Mouse (Mus musculus) hindbrain, embryonic 12.5 days (tissue): Measurements from ENCODE around the gene Wnt10b. TPM values are rescaled to one million over a fixed set of nuclear protein-coding genes. Genes with fewer than 3 reads are reported as not detected.

Experiments
- ATAC-seq: fragments of 200-750 bp; cut with Nextera tagmentation; 2 replicates; pipeline ENCODE4 v1.8.0; 2017; ENCODE audit warnings: moderate TSS enrichment; ENCODE audit not compliant: low FRiP score
- H3K27ac ChIP-seq: fragments of 300-500 bp; sonication (generic); 2 replicates; pipeline ENCODE4 v1.5.1; 2016; ENCODE audit warnings: mild to moderate bottlenecking
- H3K27me3 ChIP-seq: fragments of 300-500 bp; sonication (generic); 2 replicates; pipeline ENCODE4 v1.6.1; 2016; ENCODE audit warnings: mild to moderate bottlenecking
- H3K36me3 ChIP-seq: fragments of 300-500 bp; sonication (generic); 2 replicates; pipeline ENCODE4 v1.6.1; 2016; ENCODE audit warnings: mild to moderate bottlenecking
- H3K4me1 ChIP-seq: fragments of 300-500 bp; sonication (generic); 2 replicates; pipeline ENCODE4 v1.6.1; 2016
- H3K4me2 ChIP-seq: fragments of 300-500 bp; sonication (generic); replicated peaks from 2 replicates; pipeline ENCODE4 v1.6.1; 2016; ENCODE audit warnings: mild to moderate bottlenecking
- H3K4me3 ChIP-seq: fragments of 300-500 bp; sonication (generic); 2 replicates; pipeline ENCODE4 v1.5.1; 2016; ENCODE audit warnings: mild to moderate bottlenecking
- H3K9ac ChIP-seq: fragments of 300-500 bp; sonication (generic); 2 replicates; pipeline ENCODE4 v1.6.1; 2016; ENCODE audit warnings: mild to moderate bottlenecking, moderate library complexity
- H3K9me3 ChIP-seq: fragments of 300-500 bp; sonication (generic); replicated peaks from 2 replicates; pipeline ENCODE4 v1.6.1; 2016; ENCODE audit warnings: mild to moderate bottlenecking
- WGBS: fragments of 180-500 bp; shearing (Covaris S2); methylation state at CpG from one replicate; pipeline ENCODE4 v1.1.7; 2016; 5-methylcytosine and 5-hydroxymethylcytosine counted together
- polyA plus RNA-seq: library from polyadenylated mRNA; unstranded; fragments of >200 nt; fragmentation: Nextera tagmentation; extraction: Ambion mirVana; gene quantifications from 2 replicates; pipeline ENCODE4 v1.2.1, GENCODE M21; 2016

The Wnt10b gene
- polyA plus RNA-seq, 1 experiment from 2014 or later = 0.59 TPM

GRCm38 (mm10) chr15:98733976-98734566, 43.9 kb downstream of the Wnt10b start:
- H3K27me3 ChIP-seq = peaks cover 5% of the 10 kb centered on the region
- peaks cover 30% of the 10 kb centered on the region for H3K36me3 ChIP-seq
- no peak overlapping the region for H3K27ac ChIP-seq
- no peaks in the 10 kb centered on the region for H3K9me3 ChIP-seq
- no peak for ATAC-seq
- H3K4me1 ChIP-seq = no peaks in the 10 kb centered on the region
- no peak overlapping the region for H3K4me2 ChIP-seq
- 80% methylated on average over 5 of the region's 5 CpGs for WGBS
- no peak overlapping the region for H3K9ac ChIP-seq
- H3K4me3 ChIP-seq = no peak overlapping the region

DNA sequence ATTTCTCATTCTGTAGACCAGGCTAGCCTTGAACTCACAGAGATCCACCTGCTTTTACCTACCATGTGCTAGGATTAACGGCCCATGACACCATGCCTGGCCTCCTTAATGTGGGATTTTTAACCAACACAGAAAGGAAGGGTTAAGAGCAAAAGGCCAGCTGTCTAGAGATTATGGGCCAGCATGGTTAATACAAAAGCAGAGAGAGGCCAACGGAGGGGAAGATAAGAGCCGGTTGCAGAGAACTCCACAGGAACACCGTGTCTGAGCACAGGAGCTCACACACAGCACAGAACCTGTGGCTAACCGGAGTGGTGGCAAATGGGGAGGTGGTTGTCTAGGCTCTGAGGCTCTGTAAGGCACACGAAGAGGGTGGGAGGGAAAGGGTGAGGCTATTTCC, 44.6 kb downstream of the Wnt10b start:
- Histone ChIP-seq H3K9me3 (no peaks in the 10 kb centered on the region), H3K36me3 (peaks cover 23% of the 10 kb centered on the region), H3K4me2 (no peak overlapping the region), H3K4me1 (peaks cover 3% of the 10 kb centered on the region), H3K9ac (no peak overlapping the region), H3K27me3 (peaks cover 8% of the 10 kb centered on the region), H3K27ac (no peak overlapping the region), H3K4me3 (no peak overlapping the region)
- no peak for ATAC-seq
- WGBS = 77% methylated on average over 6 of the region's 6 CpGs

- ATAC-seq = no peak
- H3K4me3 ChIP-seq = no peak overlapping the region
- H3K9ac ChIP-seq = no peak overlapping the region
- H3K4me2 ChIP-seq = no peak overlapping the region
- H3K4me1 ChIP-seq = peaks cover 16% of the 10 kb centered on the region
- peaks cover 16% of the 10 kb centered on the region for H3K36me3 ChIP-seq
- 66% methylated on average over 8 of the region's 8 CpGs for WGBS
- no peak overlapping the region for H3K27ac ChIP-seq
- peaks cover 13% of the 10 kb centered on the region for H3K27me3 ChIP-seq
- no peaks in the 10 kb centered on the region for H3K9me3 ChIP-seq
Measured at GRCm38 (mm10) chr15:98732006-98732531, 45.9 kb downstream of the Wnt10b start.

DNA sequence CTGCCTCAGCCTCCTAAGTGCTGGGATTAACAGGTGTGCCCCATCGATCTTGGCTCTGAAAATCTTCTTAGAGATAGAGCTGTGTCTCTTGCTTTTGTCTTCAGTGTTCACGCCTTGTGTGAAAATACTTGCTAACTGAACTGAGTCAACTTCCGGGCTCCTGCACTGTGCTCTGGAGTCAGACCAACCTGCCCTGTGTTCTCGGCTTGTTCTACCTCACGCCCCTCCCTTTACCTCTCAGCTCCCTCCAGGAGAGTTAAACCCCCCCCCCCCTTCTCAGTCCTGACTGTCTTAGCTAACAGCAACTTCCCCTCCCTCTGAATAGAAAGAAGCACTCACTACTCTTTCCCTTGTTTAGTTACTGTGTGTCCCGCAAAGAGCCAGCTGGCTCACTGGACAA, 47.2 kb downstream of the Wnt10b start:
- Histone ChIP-seq H3K27me3 (peaks cover 21% of the 10 kb centered on the region), H3K4me1 (peaks cover 23% of the 10 kb centered on the region), H3K9me3 (no peaks in the 10 kb centered on the region), H3K9ac (no peak overlapping the region), H3K27ac (no peak overlapping the region), H3K4me2 (no peak overlapping the region), H3K36me3 (peaks cover 3% of the 10 kb centered on the region), H3K4me3 (no peak overlapping the region)
- WGBS = 86% methylated on average over 6 of the region's 6 CpGs
- ATAC-seq = no peak

DNA sequence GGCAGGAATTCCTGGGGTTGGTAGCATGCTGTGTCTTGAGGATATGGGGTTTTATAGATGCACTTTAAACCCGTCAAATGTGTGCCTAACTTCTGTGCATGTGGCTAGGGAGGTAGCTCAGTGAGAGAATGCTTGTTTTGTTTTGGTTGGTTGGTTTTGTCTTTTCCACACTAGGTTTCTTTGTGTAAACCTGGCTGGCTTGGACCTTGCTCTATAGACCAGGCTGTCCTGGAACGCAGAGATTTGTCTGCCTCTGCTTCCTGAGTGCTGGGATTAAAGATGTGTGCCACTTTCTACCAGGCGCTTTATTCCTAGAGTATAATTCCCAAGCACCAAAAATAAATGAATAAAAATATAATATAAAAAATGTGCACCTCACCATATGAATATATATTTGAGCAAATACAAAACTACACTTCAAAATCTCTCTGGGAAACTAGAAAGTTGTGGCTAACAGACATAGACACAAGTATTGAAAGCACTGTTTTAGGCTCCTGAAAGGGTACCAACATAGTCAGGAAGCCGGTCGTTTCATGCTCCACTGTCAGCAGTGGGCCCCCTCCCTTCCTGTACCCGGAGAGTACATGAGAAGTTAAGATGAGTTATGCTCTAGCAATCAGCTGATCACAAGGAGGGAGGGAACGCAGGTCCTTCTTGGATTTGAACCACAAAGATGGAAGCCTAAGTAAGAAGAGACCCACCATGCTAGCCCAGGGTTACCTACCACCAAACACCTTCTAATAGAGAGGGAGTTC, 48.0 kb downstream of the Wnt10b start:
- no peak for ATAC-seq
- Histone ChIP-seq H3K4me3 (no peak overlapping the region), H3K36me3 (no peaks in the 10 kb centered on the region), H3K9me3 (no peaks in the 10 kb centered on the region), H3K4me2 (no peak overlapping the region), H3K4me1 (peaks cover 23% of the 10 kb centered on the region), H3K9ac (no peak overlapping the region), H3K27ac (no peak overlapping the region), H3K27me3 (peaks cover 26% of the 10 kb centered on the region)
- 71% methylated on average over 7 of the region's 7 CpGs for WGBS

DNA sequence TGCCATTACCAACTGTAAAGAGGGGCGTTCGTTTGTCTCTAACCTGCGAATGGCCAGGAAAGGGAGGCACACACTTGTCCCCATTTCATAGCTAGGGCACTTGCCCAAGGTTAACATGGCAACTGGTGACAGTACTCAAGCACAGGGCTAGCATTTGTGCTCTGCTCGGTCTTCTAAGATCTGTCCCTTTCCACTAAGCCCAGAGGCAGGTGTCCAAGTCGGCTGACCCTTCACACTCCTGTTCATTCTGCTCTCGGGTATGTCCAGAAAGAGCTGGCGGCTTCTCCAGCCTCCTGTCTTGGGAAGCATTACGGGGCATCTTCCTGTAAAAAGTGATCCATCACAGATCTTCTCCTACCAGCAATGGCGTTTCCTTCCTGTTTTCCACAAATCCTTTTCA, 49.6 kb downstream of the Wnt10b start:
- H3K4me3 ChIP-seq = no peak overlapping the region
- no peak overlapping the region for H3K27ac ChIP-seq
- ATAC-seq = no peak
- no peaks in the 10 kb centered on the region for H3K9me3 ChIP-seq
- 42% methylated on average over 9 of the region's 9 CpGs for WGBS
- H3K9ac ChIP-seq = no peak overlapping the region; the same call in 1 of the 2 replicates
- H3K36me3 ChIP-seq = no peaks in the 10 kb centered on the region
- peaks cover 27% of the 10 kb centered on the region for H3K4me1 ChIP-seq
- peaks cover 32% of the 10 kb centered on the region for H3K27me3 ChIP-seq
- H3K4me2 ChIP-seq = peak overlapping the region; percentile 86

DNA sequence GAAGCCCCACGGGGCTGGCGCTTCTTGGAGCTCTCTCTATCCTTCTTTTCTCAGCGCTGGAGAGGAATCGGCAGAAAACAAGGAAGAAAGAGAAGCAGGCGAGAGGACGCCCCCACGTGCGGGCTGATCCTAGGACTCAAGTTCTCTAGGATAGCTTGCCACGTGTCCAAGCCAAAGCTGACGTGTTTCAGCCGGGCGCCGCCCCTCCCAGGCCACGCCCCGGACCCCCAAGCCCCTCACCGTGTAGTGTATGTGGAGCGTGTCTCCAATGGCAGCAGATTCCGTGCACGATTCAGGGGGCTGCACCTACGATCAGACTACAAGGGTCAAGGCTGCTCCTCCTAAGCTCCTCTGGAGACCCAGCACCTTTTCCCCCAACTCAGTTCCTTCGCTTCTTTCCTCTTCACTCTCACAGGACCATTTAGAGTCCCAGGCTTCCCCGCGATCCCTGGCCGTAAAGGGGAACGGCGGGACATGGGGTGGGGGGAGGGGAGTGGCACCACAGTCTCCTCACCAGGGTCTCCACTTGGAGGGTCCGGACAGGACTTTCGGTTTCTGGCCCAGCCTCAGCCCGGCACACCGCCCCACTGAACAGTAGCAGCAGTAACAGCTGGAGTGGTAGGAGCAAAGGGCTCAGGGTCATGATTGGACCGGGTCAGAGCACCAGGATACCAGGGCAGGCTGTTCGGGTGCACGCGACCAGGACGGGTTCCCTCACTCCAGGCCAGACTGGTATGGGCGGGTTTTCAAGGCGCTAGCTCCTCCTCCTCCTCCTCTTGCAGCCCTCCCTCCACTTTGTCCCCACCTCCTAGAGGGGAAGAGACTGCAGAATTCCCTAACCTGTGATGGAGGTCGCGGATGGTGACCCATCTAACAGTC, 50.3 kb downstream of the Wnt10b start, which contains the start of gene Fkbp11:
TSS of gene Fkbp11 (minus strand) at position 756 of the 879 bp plus-strand sequence.
- Histone ChIP-seq H3K9me3 (no peaks in the 10 kb centered on the region), H3K27me3 (peaks cover 36% of the 10 kb centered on the region), H3K9ac (peak within 1 kb of the TSS; percentile 48), H3K4me1 (peaks cover 27% of the 10 kb centered on the region), H3K36me3 (no peaks in the 10 kb centered on the region), H3K4me3 (peak within 1 kb of the TSS; percentile 44), H3K27ac (no peak within 1 kb of the TSS), H3K4me2 (peak within 1 kb of the TSS; percentile 86)
- WGBS = under 1% methylated on average over 39 of the region's 39 CpGs
- ATAC-seq = peak; percentile 82

DNA sequence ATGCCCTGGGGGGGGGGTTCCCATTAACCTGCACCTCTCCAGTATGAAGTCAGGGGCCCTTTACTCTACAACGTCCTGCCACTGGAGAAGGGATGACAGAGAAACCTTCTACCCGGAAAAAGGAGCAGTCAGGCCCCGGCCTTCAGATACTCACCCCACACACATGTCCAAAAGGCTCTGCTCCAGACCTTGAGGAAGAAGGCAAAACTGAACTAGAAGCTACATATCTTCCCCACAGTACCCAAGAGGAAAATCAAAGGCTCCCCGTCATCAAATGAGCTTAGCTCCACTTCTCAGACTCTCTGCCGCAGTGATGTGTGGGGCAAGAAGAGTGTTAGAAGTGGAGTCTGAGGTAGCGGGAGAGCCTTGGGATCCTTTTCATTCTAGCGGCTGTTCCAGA, 51.2 kb downstream of the Wnt10b start:
- ATAC-seq = no peak
- Histone ChIP-seq H3K9ac (peak overlapping the region; percentile 48; the same call in 1 of the 2 replicates), H3K27me3 (peaks cover 39% of the 10 kb centered on the region)

GRCm38 (mm10) chr15:98726079-98726478, 51.9 kb downstream of the Wnt10b start:
- Histone ChIP-seq H3K4me3 (no peak overlapping the region), H3K4me2 (no peak overlapping the region), H3K36me3 (no peaks in the 10 kb centered on the region), H3K27me3 (peaks cover 45% of the 10 kb centered on the region), H3K4me1 (peaks cover 31% of the 10 kb centered on the region), H3K27ac (no peak overlapping the region), H3K9me3 (no peaks in the 10 kb centered on the region), H3K9ac (no peak overlapping the region)
- 69% methylated on average over 4 of the region's 4 CpGs for WGBS
- no peak for ATAC-seq

More for the DNA sequence above, 51.2 kb downstream of the Wnt10b start:
- Histone ChIP-seq H3K36me3 (no peaks in the 10 kb centered on the region), H3K4me2 (peak overlapping the region; percentile 86), H3K4me1 (peaks cover 31% of the 10 kb centered on the region), H3K27ac (no peak overlapping the region), H3K9me3 (no peaks in the 10 kb centered on the region), H3K4me3 (peak overlapping the region; percentile 44)
- 45% methylated on average over 7 of the region's 7 CpGs for WGBS

GRCm38 (mm10) chr15:98724441-98724840, 53.5 kb downstream of the Wnt10b start:
- no peak overlapping the region for H3K4me3 ChIP-seq
- H3K4me1 ChIP-seq = peaks cover 31% of the 10 kb centered on the region
- H3K36me3 ChIP-seq = no peaks in the 10 kb centered on the region
- no peak overlapping the region for H3K27ac ChIP-seq
- no peak for ATAC-seq
- no peaks in the 10 kb centered on the region for H3K9me3 ChIP-seq
- WGBS = 29% methylated on average over 19 of the region's 19 CpGs
- H3K9ac ChIP-seq = no peak overlapping the region
- peak overlapping the region; percentile 22; the same call in 1 of the 2 replicates for H3K4me2 ChIP-seq
- peaks cover 41% of the 10 kb centered on the region for H3K27me3 ChIP-seq

DNA sequence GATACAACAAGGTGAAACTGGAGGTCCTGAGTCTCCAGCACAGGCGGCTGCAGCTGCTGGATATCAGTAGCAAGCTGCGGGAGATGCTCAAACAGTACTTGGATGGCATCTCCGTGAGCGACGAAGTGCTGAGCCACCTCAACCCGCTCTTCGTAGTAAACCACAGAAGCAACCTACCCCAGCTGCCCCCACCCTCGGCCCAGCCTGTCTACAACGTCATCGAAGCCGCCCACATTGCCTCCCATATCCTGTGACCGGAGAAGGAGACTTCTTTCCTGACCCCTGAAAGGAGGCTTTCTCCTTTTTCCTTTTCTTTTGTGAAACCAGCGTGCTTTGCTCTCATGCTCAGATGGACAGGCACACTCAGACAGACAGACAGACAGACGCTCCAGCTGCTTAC, 55.1 kb downstream of the Wnt10b start:
- H3K36me3 ChIP-seq = no peaks in the 10 kb centered on the region
- 55% methylated on average over 14 of the region's 14 CpGs for WGBS
- H3K27me3 ChIP-seq = peaks cover 36% of the 10 kb centered on the region
- peaks cover 23% of the 10 kb centered on the region for H3K4me1 ChIP-seq
- H3K9ac ChIP-seq = no peak overlapping the region
- no peak for ATAC-seq
- no peaks in the 10 kb centered on the region for H3K9me3 ChIP-seq
- H3K4me3 ChIP-seq = no peak overlapping the region
- no peak overlapping the region for H3K4me2 ChIP-seq
- no peak overlapping the region for H3K27ac ChIP-seq

- WGBS = 86% methylated on average over 8 of the region's 8 CpGs
- Histone ChIP-seq H3K4me1 (peaks cover 16% of the 10 kb centered on the region), H3K27me3 (peaks cover 33% of the 10 kb centered on the region), H3K4me3 (no peak overlapping the region), H3K9ac (no peak overlapping the region), H3K36me3 (no peaks in the 10 kb centered on the region), H3K9me3 (no peaks in the 10 kb centered on the region), H3K27ac (no peak overlapping the region), H3K4me2 (no peak overlapping the region)
- no peak for ATAC-seq
Measured at GRCm38 (mm10) chr15:98722191-98722590, 55.8 kb downstream of the Wnt10b start.
